Mouse (Mus musculus): ENCODE results near the gene Mettl7a2. TPM values are rescaled to one million over a fixed set of nuclear protein-coding genes. Genes with fewer than 3 reads are reported as not detected.
A peak's percentile ranks its signal among the peaks of the same experiment; 100 is the strongest.

The Mettl7a2 gene
- total RNA-seq, 1 experiment: 1.4 TPM

DNA sequence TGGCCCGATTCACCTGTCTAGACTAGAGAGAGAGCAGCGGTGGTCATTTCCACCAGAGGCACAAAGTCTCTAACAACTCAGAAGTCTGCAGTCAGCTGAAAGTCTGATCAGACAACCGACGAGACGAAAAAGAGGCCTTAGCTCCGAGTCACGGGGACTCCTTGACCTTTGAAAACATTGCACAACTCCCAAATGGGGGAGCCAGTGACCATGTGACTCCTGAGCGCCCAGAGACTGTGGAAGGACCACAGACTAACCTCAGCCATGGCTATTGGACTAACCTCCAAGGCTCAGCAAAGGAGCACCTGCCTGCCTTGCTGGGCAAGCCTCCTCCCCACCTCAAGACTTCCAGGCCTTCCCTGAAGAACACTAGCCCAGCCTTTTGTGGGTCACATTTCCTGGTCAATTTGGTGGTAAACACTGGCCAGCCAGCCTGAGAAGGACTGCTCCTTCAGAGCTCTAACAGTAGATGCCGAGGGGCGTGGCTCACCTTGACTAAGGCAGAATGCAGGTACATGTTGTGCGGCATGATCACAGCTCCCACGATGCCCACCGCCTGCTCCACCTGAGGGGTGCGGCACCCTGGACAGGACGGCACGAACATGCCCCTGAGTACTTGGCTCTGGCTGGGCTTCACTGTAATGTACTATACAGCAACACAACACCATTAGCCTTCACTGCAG, 50.5 kb downstream of the Mettl7a2 start:
- Histone ChIP-seq H3K4me1 (ENCODE audit: control insufficient read depth in 2 of 2, insufficient read depth in 2 of 2, low read length in 2 of 2, poor library complexity in 1 of 2) (no peaks in the 10 kb centered on the region), H3K9me3 (ENCODE audit: control insufficient read depth, insufficient read depth, low read depth, low read length) (no peaks in the 10 kb centered on the region), H3K4me3 (ENCODE audit: insufficient read depth in 1 of 2, low read depth in 1 of 2, low read length in 2 of 2, poor library complexity in 1 of 2, severe bottlenecking in 1 of 2) (no peak overlapping the region), H3K36me3 (ENCODE audit: control insufficient read depth, insufficient read depth, low read length, poor library complexity, severe bottlenecking) (peaks cover 45% of the 10 kb centered on the region), H3K9ac (ENCODE audit: insufficient read depth, low read depth, low read length, poor library complexity, severe bottlenecking) (no peak overlapping the region), H3K27ac (ENCODE audit: insufficient read depth, low read depth, low read length, poor library complexity, severe bottlenecking) (no peak overlapping the region)
- in situ Hi-C loops (cut with MboI; ENCODE audit: low sequenced_read_pairs in 2 of 2, unreplicated experiment in 2 of 2): no loop called here
- DNase-seq (ENCODE audit: low read depth, low spot score): no peak
- TF ChIP-seq ZNF384 (IDR thresholded peaks at IDR 0.05; ENCODE audit: low read depth, low read length) (no peak), MAFK (IDR thresholded peaks at IDR 0.05; ENCODE audit: insufficient read depth, low read depth, low read length) (no peak), ZC3H11A (IDR thresholded peaks at IDR 0.05; ENCODE audit: borderline replicate concordance, low read depth, low read length) (no peak), HCFC1 (IDR thresholded peaks at IDR 0.05; ENCODE audit: borderline replicate concordance, insufficient read depth, low read length) (no peak), CHD2 (IDR thresholded peaks at IDR 0.05; ENCODE audit: low read depth, low read length) (no peak)

DNA sequence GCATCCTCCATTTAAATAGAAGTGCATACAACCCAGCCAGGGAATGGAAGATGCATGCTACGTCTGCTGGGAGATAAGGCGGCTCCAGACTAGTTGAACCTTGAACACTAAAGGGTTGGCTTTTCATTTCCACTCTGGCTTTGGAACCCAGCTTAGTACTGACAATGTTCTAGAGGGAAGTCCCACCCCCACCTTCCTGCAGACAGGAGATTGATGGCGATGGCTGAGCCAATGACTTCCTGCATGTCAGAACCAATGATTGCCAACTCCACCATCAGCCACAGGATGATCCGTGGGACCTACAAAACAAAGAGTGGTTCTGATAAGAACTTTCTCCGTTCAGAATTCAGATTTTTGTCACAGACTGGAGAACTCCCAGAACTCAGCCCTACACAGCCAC, 53.1 kb downstream of the Mettl7a2 start:
- peak; percentile 45 for DNase-seq (ENCODE audit: low read depth, low spot score)
- in situ Hi-C loops (cut with MboI; ENCODE audit: low sequenced_read_pairs in 2 of 2, unreplicated experiment in 2 of 2): no loop called here

GRCm38 (mm10) chr15:100410918-100411672, 58.1 kb downstream of the Mettl7a2 start:
- no peak for DNase-seq (ENCODE audit: low read depth, low spot score)
- Histone ChIP-seq H3K27ac (ENCODE audit: insufficient read depth, low read depth, low read length, poor library complexity, severe bottlenecking) (no peak overlapping the region), H3K4me1 (ENCODE audit: control insufficient read depth in 2 of 2, insufficient read depth in 2 of 2, low read length in 2 of 2, poor library complexity in 1 of 2) (peaks cover 3 to 6% of the 10 kb centered on the region in 2 experiments; a peak in 1 of 4 replicates), H3K9me3 (ENCODE audit: control insufficient read depth, insufficient read depth, low read depth, low read length) (no peaks in the 10 kb centered on the region), H3K9ac (ENCODE audit: insufficient read depth, low read depth, low read length, poor library complexity, severe bottlenecking) (no peak overlapping the region), H3K36me3 (ENCODE audit: control insufficient read depth, insufficient read depth, low read length, poor library complexity, severe bottlenecking) (peaks cover 17% of the 10 kb centered on the region), H3K4me3 (ENCODE audit: insufficient read depth in 1 of 2, low read depth in 1 of 2, low read length in 2 of 2, poor library complexity in 1 of 2, severe bottlenecking in 1 of 2) (no peak overlapping the region)
- in situ Hi-C loops (cut with MboI; ENCODE audit: low sequenced_read_pairs in 2 of 2, unreplicated experiment in 2 of 2): no loop called here
- no peak for TF ChIP-seq ZNF384 (IDR thresholded peaks at IDR 0.05; ENCODE audit: low read depth, low read length)
- TF ChIP-seq MAFK (IDR thresholded peaks at IDR 0.05; ENCODE audit: insufficient read depth, low read depth, low read length): no peak
- no peak for TF ChIP-seq ZC3H11A (IDR thresholded peaks at IDR 0.05; ENCODE audit: borderline replicate concordance, low read depth, low read length)
- no peak for TF ChIP-seq CHD2 (IDR thresholded peaks at IDR 0.05; ENCODE audit: low read depth, low read length)

More for the DNA sequence above, 53.1 kb downstream of the Mettl7a2 start:
- no peak overlapping the region; the same call in 1 of the 2 replicates for H3K9ac ChIP-seq (ENCODE audit: insufficient read depth, low read depth, low read length, poor library complexity, severe bottlenecking)
- H3K4me1 ChIP-seq (ENCODE audit: control insufficient read depth in 2 of 2, insufficient read depth in 2 of 2, low read length in 2 of 2, poor library complexity in 1 of 2): no peaks in the 10 kb centered on the region
- H3K36me3 ChIP-seq (ENCODE audit: control insufficient read depth, insufficient read depth, low read length, poor library complexity, severe bottlenecking): peaks cover 36% of the 10 kb centered on the region
- TF ChIP-seq ZNF384 (IDR thresholded peaks at IDR 0.05; ENCODE audit: low read depth, low read length) (no peak), MAFK (IDR thresholded peaks at IDR 0.05; ENCODE audit: insufficient read depth, low read depth, low read length) (no peak), HCFC1 (IDR thresholded peaks at IDR 0.05; ENCODE audit: borderline replicate concordance, insufficient read depth, low read length) (no peak), CHD2 (IDR thresholded peaks at IDR 0.05; ENCODE audit: low read depth, low read length) (no peak), ZC3H11A (IDR thresholded peaks at IDR 0.05; ENCODE audit: borderline replicate concordance, low read depth, low read length) (no peak)
- H3K27ac ChIP-seq (ENCODE audit: insufficient read depth, low read depth, low read length, poor library complexity, severe bottlenecking): no peak overlapping the region
- peak overlapping the region in 1 of 2 experiments; percentile 31; a peak in 1 of 4 replicates for H3K4me3 ChIP-seq (ENCODE audit: insufficient read depth in 1 of 2, low read depth in 1 of 2, low read length in 2 of 2, poor library complexity in 1 of 2, severe bottlenecking in 1 of 2)
- no peaks in the 10 kb centered on the region for H3K9me3 ChIP-seq (ENCODE audit: control insufficient read depth, insufficient read depth, low read depth, low read length)

Other genes starting within 250 kb of the Mettl7a2 start
- 26.4 and 47.2 TPM in 2 replicates for gene Atf1, start 125.4 kb upstream of the Mettl7a2 start, total RNA-seq (2012; rRNA removed)
- gene Tmprss12, start 72.4 kb upstream of the Mettl7a2 start, total RNA-seq (2012; rRNA removed): 1.5 and 1.6 TPM in 2 replicates
- 11.6 and 21.7 TPM in 2 replicates for gene Mettl7a1, start 49.1 kb upstream of the Mettl7a2 start, total RNA-seq (2012; rRNA removed)
- 0.49 and 1.3 TPM in 2 replicates for gene Mettl7a3, start 18.3 kb upstream of the Mettl7a2 start, total RNA-seq (2012; rRNA removed)
- 0.37 and 0.54 TPM in 2 replicates for gene Methig1, start 51 bp upstream of the Mettl7a2 start, total RNA-seq (2012; rRNA removed)
- gene Higd1c, start 11.3 kb downstream of the Mettl7a2 start, total RNA-seq (2012; rRNA removed): not detected in 2 replicates
- 0.11 TPM in 1 of 2 replicates, not detected in the other for gene Gm5475, start 68.9 kb downstream of the Mettl7a2 start, total RNA-seq (2012; rRNA removed)
- 59.8 and 67.1 TPM in 2 replicates for gene Slc11a2, start 71.9 kb downstream of the Mettl7a2 start, total RNA-seq (2012; rRNA removed)
- 7.8 and 11.2 TPM in 2 replicates for gene Letmd1, start 115.8 kb downstream of the Mettl7a2 start, total RNA-seq (2012; rRNA removed)
- 8.1 and 14.6 TPM in 2 replicates for gene Csrnp2, start 142.3 kb downstream of the Mettl7a2 start, total RNA-seq (2012; rRNA removed)
- 13.1 and 13.6 TPM in 2 replicates for gene Tfcp2, start 198.8 kb downstream of the Mettl7a2 start, total RNA-seq (2012; rRNA removed)
- 2.9 and 4.1 TPM in 2 replicates for gene Pou6f1, start 246.8 kb downstream of the Mettl7a2 start, total RNA-seq (2012; rRNA removed)

Data from ES-E14 (cell line).